In genomic region chr10:93538287-93538686, GRCm38 (mm10) we compare ENCODE assay signal across 15 mouse cellular contexts. TPM values are rescaled to one million over a fixed set of nuclear protein-coding genes. Genes with fewer than 3 reads are reported as not detected.
"Had no signal": no experiment of that assay in that cellular context is flagged by ENCODE, and none has a peak within 500 bp of the region (broad histone marks: within the 10 kb centered on the region; RNA-seq: fewer than 3 reads in every experiment).

No protein-coding gene starts in this region.

- H3K36me3 ChIP-seq: hindbrain, embryonic 15.5 days; intestine, embryonic 15.5 days; limb, embryonic 10.5 days; limb, embryonic 13.5 days had no signal

- H3K4me3 ChIP-seq: hindbrain, embryonic 15.5 days; intestine, embryonic 15.5 days; limb, embryonic 10.5 days; limb, embryonic 13.5 days had no signal

- H3K9me3 ChIP-seq: hindbrain, embryonic 15.5 days; intestine, embryonic 15.5 days; limb, embryonic 10.5 days; limb, embryonic 13.5 days had no signal

- H3K9ac ChIP-seq: hindbrain, embryonic 15.5 days; intestine, embryonic 15.5 days; limb, embryonic 13.5 days; liver, embryonic 14.5 days had no signal

- DNase-seq: lung, adult 2 months; lung, postnatal 14 days; lung, postnatal 4 days; midbrain, embryonic 14.5 days; thymus, adult 18-20 months; thymus, postnatal 36 days had no signal

- H3K27me3 ChIP-seq: intestine, embryonic 15.5 days had no signal

- H3K4me2 ChIP-seq: hindbrain, embryonic 15.5 days; intestine, embryonic 15.5 days; limb, embryonic 13.5 days; midbrain, embryonic 11.5 days had no signal

- ATAC-seq: intestine, embryonic 15.5 days had no signal

- H3K27ac ChIP-seq: hindbrain, embryonic 15.5 days; intestine, embryonic 15.5 days; limb, embryonic 10.5 days; limb, embryonic 13.5 days; liver, embryonic 14.5 days had no signal

RNA-seq across cellular contexts. Expression of gene Amdhd1, which starts 1.5 kb away (rescaled TPM):
- polyA plus RNA-seq: midbrain, embryonic 14.5 days; neural tube, embryonic 14.5 days had no signal

RNA-seq across cellular contexts. Expression of gene Ccdc38, which starts 2.1 kb away (rescaled TPM):
- polyA plus RNA-seq: small intestine, adult 2 months; urinary bladder, adult 2 months had no signal

RNA-seq across cellular contexts. Expression of gene Hal, which starts 49.7 kb away (rescaled TPM):
- polyA plus RNA-seq: midbrain, embryonic 11.5 days; midbrain, embryonic 14.5 days had no signal
